Mouse (Mus musculus) gastrocnemius, adult 18-20 months (tissue): Measurements from ENCODE around the gene Fbp1. TPM values are rescaled to one million over a fixed set of nuclear protein-coding genes. Genes with fewer than 3 reads are reported as not detected.
"Not testable (repeated sequence)": the region's sequence is repeated elsewhere in the genome, so short reads cannot be mapped to it uniquely, and the experiment has no call there.

Experiments used
- DNase-seq: peaks from one replicate; pipeline ENCODE4 v3.0.0; 2021; ENCODE audit warnings: low spot score
- total RNA-seq, 2 experiments: library from RNA; stranded (reverse); gene quantifications; 2 replicates each; pipeline ENCODE4 v1.2.3; 2021

The Fbp1 gene
- total RNA-seq, 2 experiments from 2014 or later: 0.25 to 0.36 TPM

GRCm38 (mm10) chr13:62854666-62855065 is 33.4 kb downstream of the Fbp1 start:
- DNase-seq: peak; percentile 66

DNA sequence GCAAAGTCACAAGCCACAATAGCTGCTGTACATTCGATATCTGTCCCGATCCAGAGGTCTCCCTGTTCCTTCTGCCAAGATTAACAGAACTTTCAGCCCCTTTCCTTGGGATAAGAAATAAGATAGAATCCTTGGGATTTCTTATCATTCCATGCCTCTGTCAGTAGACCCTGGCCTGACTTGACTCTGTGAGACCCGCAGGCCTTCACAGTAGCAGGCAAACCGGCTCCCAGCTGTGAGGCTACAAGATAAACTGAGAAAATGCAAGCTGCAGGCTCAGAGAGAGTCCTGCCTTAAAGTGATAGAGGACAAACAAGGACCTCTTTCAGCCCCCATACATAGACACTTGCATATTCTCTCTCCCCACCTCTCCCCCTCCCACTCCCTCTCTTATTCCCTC is 54.7 kb downstream of the Fbp1 start:
- DNase-seq: no peak

GRCm38 (mm10) chr13:62832239-62832638 is 55.8 kb downstream of the Fbp1 start:
- DNase-seq: no peak

DNA sequence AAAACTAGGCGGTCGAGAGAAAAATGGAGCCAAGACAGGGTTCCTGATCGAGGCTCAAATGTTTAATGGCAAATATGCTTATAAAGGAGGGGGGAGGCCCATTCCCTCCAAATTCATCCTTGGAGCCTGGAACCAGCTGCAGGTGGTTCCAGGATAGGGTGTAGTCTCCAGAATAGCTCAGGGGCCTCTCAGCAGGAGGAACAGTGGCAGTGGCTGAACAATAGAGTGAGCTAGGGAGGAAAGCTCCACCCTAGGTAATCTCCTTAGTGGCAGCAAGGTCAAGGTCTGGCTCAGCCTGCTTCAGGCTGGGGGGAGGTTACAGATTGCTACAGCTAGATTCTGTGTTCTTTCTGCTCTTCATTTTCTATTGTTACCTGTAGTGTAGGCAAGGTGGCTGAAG is 72.4 kb downstream of the Fbp1 start:
- DNase-seq: not testable (repeated sequence)

Other genes with a start within 250 kb of the Fbp1 start
- gene Platr25, start 127.6 kb downstream of the Fbp1 start, total RNA-seq: 1 to 10 TPM; 1.2 to 1.4 TPM
- under 1 TPM; 0.07 to 0.26 TPM for gene Gm5141, start 102.5 kb downstream of the Fbp1 start, total RNA-seq
- gene Fbp2, start 29.9 kb downstream of the Fbp1 start, total RNA-seq: 10 to 100 TPM; 33.9 to 63.4 TPM
- gene 2010111I01Rik, start 76.6 kb upstream of the Fbp1 start, total RNA-seq: 10 to 100 TPM; 46.4 to 82.7 TPM